Mouse (Mus musculus): ENCODE results near the gene Ddx28. TPM values are rescaled to one million over a fixed set of nuclear protein-coding genes. Genes with fewer than 3 reads are reported as not detected.
"Not testable (repeated sequence)": the region's sequence is repeated elsewhere in the genome, so short reads cannot be mapped to it uniquely, and the experiment has no call there.

The Ddx28 gene
- total RNA-seq, 2 experiments from 2014 or later: 14.1 to 14.9 TPM

DNA sequence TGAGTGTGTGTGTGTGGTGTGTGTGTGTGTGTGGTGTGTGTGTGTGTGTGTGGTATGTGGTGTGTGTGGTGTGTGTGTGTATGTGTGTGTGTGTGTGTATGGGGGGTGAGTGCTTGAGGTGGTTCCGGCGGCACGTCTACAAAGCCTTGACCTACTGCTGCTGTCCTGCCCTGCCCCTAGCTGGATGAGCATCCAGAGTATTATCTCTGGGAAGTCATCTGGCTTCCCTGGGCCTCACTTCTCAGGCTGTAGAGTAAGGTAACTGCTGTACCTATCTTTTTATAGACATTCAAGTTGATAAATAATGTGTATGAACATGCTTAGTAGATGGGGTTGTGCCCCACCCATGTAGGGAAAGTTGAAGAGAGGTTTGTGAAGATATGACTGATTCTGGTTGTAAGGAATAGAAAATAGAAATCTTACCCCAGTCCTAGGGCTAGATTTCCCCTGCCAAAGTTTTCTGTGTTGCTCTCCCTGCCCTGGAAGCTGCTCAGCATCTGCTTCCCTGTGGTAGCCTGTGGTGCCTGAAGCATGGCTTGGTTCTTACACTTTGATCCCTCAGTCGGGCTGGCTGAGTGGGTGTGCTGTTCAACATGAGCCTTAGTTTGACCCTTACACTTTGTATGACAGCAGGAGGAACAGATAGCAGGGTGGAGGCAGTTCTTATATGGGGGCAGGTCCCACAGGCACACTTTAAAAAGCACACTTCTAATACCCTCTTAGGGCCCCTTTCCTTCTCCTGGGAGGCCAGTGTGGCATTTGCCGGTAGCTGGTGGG is 36.4 kb upstream of the Ddx28 start:
- H3K4me3 ChIP-seq: no peak overlapping the region
- DNase-seq (ENCODE audit: extremely low spot score in 1 of 2, low spot score in 2 of 2): no peak
- H3K27ac ChIP-seq: no peak overlapping the region
- no peak for TF ChIP-seq CTCF (IDR thresholded peaks at IDR 0.05)
- intact Hi-C loops (cut with DNase I): no loop called here

DNA sequence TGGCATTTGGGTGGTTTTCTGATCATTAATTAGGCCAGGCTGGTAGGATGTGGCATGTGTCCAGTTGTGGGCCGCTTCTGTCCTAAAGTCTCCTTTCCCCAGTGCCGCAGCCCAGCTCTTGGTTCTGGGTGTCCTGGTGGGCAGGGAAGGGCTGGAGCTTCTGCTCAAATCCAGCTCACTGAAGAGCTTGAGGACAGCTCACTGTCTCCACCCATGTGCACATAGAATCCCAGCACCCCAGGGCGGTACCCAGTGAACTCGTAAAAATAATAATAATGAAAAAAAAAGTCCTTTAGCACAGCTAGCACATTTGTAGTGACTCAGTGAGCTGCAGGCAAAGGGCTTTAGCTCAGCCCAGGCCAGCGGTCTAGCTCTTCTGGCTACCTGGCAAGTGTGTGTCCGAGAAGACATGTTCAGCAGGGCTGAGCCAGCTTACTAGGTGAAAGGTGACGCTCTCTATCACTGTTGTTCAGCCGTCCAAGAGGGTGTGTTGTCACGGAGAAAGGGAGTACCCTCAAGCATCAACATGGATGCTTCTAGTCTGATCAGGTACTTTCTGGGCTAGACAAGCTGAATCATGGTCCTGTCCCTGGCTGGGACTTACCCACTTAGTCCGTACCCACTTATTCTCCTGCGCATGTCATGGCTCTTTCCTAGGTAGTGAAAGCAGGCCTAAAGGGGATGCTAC is 35.3 kb upstream of the Ddx28 start:
- no peak for TF ChIP-seq CTCF (IDR thresholded peaks at IDR 0.05)
- no peak for DNase-seq (ENCODE audit: extremely low spot score in 1 of 2, low spot score in 2 of 2)
- no peak overlapping the region for H3K27ac ChIP-seq
- intact Hi-C loops (cut with DNase I): no loop called here
- H3K4me3 ChIP-seq: no peak overlapping the region

DNA sequence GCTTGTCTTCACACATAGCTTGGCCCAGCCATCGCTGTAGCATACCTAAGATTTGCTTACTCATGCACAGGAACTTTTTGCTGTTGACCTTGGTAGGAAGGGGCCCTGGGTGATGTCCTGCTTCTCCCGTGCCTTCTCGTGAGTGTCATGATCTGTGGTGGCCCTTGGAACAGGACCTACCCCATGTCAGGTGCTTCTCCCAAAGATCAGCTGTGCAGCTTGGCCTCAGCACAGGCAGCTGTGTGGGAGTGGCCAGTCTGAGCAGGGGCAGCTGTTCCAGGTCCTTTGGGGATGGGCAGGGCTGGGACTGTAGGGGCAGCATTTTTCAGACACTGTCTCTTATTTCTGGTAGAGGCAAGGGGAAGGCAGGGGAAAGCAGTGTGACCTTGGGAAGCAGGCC is 32.5 kb upstream of the Ddx28 start:
- no peak overlapping the region for H3K27ac ChIP-seq
- intact Hi-C loops (cut with DNase I): no loop called here

DNA sequence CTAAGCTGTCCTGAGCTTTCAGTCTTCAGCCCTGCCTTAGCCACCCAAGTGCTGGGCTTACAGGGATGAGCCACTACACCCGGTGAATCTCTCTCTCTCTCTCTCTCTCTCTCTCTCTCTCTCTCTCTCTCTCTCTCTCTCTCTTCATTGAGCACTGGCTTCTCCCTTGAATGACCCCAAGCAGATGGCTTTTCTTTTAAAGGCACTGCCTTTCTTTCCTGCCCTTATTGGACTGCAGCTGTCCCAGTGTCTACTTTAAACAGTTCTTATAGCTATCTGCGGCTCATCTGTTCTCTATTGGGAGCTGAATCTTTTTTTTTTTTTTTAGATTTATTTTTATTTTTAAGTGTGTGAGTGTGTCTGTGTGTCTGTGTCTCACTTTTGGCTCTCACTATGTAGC is 31.4 kb upstream of the Ddx28 start:
- intact Hi-C loops (cut with DNase I): no loop called here
- Histone ChIP-seq H3K4me3 (no peak overlapping the region), H3K27ac (no peak overlapping the region)
- TF ChIP-seq CTCF (IDR thresholded peaks at IDR 0.05): no peak
- no peak for DNase-seq (ENCODE audit: extremely low spot score in 1 of 2, low spot score in 2 of 2)

More for the DNA sequence above, 32.5 kb upstream of the Ddx28 start:
- no peak for DNase-seq (ENCODE audit: extremely low spot score in 1 of 2, low spot score in 2 of 2)
- H3K4me3 ChIP-seq: no peak overlapping the region
- no peak for TF ChIP-seq CTCF (IDR thresholded peaks at IDR 0.05)

DNA sequence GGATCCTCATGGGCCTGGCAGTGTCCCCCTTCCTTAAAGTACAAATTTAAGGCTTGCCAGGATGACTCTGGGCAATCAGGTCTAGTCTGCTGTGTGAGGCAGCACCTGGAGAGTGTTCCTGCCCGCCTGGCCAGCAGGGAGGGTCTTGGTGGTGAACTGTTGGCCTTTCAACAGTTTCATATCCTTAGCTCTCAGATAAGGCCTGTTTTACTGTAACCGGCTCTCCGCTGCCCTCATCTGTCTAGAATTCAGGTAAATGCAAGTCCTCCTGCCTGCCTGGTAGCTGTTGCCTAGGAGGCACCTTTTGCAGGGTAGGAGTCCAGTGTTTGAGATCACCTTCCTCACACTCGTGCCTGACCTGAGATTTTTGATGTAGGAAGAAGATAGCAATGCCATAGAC is 28.5 kb upstream of the Ddx28 start:
- no peak overlapping the region for H3K27ac ChIP-seq
- no peak overlapping the region for H3K4me3 ChIP-seq
- no peak for DNase-seq (ENCODE audit: extremely low spot score in 1 of 2, low spot score in 2 of 2)
- no peak for TF ChIP-seq CTCF (IDR thresholded peaks at IDR 0.05)
- intact Hi-C loops (cut with DNase I): no loop called here

DNA sequence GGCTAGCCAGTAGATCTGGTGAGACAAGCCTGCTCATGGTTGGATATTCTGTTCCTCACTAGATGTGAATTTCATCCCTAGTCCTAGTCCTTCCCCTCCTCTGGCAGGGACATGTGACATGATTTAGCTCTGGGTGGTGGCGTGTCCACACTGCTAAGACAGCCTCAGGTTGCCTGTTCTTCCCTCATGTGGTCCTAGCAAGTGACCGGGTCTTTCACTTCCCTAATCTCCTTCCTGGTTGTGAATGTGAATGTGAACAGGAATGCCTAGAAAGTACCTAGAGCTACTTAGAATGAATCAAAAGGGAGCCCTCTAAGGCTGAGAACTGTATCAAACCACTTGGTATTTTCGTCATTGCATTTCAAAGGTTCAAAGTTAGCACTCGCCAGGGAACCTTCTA is 27.9 kb upstream of the Ddx28 start:
- TF ChIP-seq CTCF (IDR thresholded peaks at IDR 0.05): no peak
- no peak for DNase-seq (ENCODE audit: extremely low spot score in 1 of 2, low spot score in 2 of 2)
- Histone ChIP-seq H3K27ac (no peak overlapping the region), H3K4me3 (no peak overlapping the region)
- intact Hi-C loops (cut with DNase I): no loop called here

DNA sequence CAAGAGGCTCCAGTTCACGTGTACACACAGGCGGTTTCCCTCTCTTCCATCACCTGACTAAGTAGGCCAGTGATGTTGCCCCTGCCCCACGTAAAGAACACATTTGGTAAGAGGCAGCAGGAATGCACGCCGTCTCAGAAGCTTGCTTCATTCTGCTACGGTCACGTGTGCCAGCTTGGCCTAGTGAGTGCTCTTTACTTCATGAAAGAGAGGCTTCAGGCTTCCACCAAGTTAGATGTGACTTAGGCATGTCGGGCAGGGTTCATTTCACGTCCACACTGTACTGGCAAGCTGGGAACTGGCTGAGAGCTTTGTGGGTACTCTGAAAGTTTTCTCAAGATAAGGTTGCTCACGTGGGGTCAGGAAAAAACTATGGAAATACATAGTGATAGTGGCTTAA is 27.0 kb upstream of the Ddx28 start:
- Histone ChIP-seq H3K4me3 (no peak overlapping the region), H3K27ac (no peak overlapping the region)
- DNase-seq (ENCODE audit: extremely low spot score in 1 of 2, low spot score in 2 of 2): no peak
- intact Hi-C loops (cut with DNase I): no loop called here
- TF ChIP-seq CTCF (IDR thresholded peaks at IDR 0.05): no peak

DNA sequence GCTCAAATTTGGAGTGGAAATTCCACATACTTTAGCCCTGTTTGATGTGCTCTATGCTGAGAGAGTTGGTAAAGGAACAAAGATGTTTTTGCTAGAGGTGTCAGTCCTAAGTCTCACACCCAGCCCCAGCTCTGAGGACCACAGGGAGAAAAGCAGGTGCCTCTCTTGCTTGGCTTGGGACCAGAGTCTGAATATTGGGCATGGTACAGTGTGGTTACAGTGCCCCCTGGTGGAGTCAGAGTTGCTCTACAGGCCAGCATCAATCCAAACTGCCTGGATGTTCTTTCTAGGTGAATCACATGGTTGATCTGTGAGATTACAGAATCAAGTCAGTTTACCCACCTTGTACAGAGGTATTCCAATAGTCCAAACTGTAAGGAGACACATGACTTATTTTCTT is 10.8 kb upstream of the Ddx28 start:
- Histone ChIP-seq H3K4me3 (no peak overlapping the region), H3K27ac (no peak overlapping the region)
- peak; percentile 76 to 79 for DNase-seq (ENCODE audit: extremely low spot score in 1 of 2, low spot score in 2 of 2)
- intact Hi-C loops (cut with DNase I): loop anchor here (2.0 to 5.0 kb wide), 3 partner anchors 32 to 310 kb away; partner anchors contain the start of gene Dus2
- peak; percentile 98 for TF ChIP-seq CTCF (IDR thresholded peaks at IDR 0.05)

DNA sequence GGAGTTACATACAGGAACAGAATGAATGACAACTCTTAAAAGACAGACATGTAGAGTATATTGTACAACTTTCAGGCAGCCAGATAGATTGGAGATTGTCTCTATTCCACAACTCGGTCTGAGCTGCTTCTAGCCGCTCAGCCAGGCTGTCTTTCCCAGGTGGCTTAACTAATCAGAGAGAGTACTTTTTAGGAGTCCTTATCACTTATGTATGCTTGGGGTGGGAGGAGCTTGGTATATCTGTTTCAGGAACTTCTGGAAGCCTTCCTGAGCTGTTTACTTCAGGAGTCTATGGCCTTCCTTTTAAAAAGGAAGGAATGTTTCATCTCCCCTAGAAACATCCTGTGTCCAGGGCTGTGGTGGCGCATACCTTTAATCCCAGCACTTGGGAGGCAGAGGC is 6.4 kb upstream of the Ddx28 start:
- intact Hi-C loops (cut with DNase I): no loop called here
- DNase-seq (ENCODE audit: extremely low spot score in 1 of 2, low spot score in 2 of 2): no peak
- Histone ChIP-seq H3K27ac (no peak overlapping the region), H3K4me3 (no peak overlapping the region)
- no peak for TF ChIP-seq CTCF (IDR thresholded peaks at IDR 0.05)

DNA sequence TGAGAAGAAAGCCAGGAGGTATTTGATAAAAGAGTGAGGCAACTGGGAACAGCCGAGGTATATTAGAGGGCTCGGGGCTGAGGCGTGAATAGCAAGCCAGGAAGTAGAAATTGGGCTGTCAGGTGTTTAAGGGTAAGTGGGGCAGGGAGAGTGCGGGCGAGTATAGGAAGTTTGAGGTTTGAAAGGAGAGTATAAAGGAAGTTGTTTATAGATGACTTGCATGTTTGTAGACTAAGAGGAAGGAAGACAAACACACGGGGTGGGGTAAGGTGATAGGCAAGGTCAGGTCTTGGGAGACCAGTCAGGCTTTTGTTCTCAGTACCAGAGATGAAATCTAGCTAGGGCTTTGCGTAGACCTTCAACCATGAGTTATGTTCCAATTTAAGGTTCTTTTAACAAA is 5.4 kb upstream of the Ddx28 start:
- DNase-seq (ENCODE audit: extremely low spot score in 1 of 2, low spot score in 2 of 2): no peak
- intact Hi-C loops (cut with DNase I): no loop called here
- Histone ChIP-seq H3K4me3 (no peak overlapping the region), H3K27ac (no peak overlapping the region)
- no peak for TF ChIP-seq CTCF (IDR thresholded peaks at IDR 0.05)

DNA sequence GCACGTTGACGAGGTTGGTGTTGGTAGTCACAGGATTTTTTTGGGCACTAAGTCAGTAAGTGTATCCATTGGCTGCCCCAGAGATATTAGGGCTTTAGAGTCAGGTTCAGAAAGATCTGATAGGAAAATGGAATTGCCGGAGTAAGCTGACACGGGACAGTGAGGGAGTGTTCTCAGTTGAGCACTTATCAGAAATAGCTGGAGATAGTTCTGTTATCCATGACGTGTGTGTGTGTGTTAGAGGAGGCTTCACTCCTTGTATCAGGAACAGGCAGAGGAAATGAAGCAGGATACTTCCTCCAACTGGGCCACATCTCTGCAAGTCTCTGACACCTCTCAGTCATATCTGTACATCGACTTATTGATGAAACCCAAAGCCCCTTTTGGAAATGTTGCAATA is 4.6 kb upstream of the Ddx28 start:
- Histone ChIP-seq H3K27ac (no peak overlapping the region), H3K4me3 (no peak overlapping the region)
- DNase-seq (ENCODE audit: extremely low spot score in 1 of 2, low spot score in 2 of 2): no peak
- TF ChIP-seq CTCF (IDR thresholded peaks at IDR 0.05): no peak
- intact Hi-C loops (cut with DNase I): no loop called here

DNA sequence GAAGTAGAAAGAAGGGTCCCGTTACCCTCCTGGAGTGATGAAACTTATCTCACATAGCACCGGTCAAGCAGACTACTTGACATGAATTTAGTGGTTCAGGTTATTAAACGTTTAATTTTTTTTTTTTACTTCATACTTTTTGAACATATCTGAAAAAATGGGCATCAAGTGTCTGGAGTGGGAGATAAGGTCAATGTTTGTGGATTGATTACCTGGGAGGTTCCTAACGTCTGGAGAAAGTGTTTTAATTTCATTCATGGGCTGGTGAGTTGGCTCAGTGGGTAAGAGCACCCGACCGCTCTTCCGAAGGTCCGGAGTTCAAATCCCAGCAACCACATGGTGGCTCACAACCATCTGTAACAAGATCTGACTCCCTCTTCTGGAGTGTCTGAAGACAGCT is 521 bp upstream of the Ddx28 start:
- not testable (repeated sequence) for DNase-seq (ENCODE audit: extremely low spot score in 1 of 2, low spot score in 2 of 2); H3K4me3 ChIP-seq; H3K27ac ChIP-seq
- intact Hi-C loops (cut with DNase I): loop anchor here (5.0 kb wide), 1 partner anchor 160 kb away; the partner anchor contains the start of gene Cenpt

All from left cerebral cortex, adult 2 months (tissue).